Mouse (Mus musculus): ENCODE data around the gene Asgr2.

GRCm38 (mm10) chr11:70091986-70092783 lies at the start of gene Asgr2:
- TF ChIP-seq CTCF (IDR thresholded peaks at IDR 0.05; ENCODE audit: borderline replicate concordance, extremely low read depth, insufficient read depth, insufficient read length) (no peak), POLR2A (IDR thresholded peaks at IDR 0.05; ENCODE audit: borderline replicate concordance, extremely low read depth, insufficient read depth, insufficient read length, poor library complexity, severe bottlenecking) (no peak)

Measured in brain, embryonic 14.5 days (tissue).